Mouse (Mus musculus) CD4-positive, CD25-positive, alpha-beta regulatory T cell, adult 4 months (primary cell): ENCODE results near the gene Thumpd1. TPM values are rescaled to one million over a fixed set of nuclear protein-coding genes. Genes with fewer than 3 reads are reported as not detected.
A peak's percentile ranks its signal among the peaks of the same experiment; 100 is the strongest.
"Not testable (repeated sequence)": the region's sequence is repeated elsewhere in the genome, so short reads cannot be mapped to it uniquely, and the experiment has no call there.

Source experiments
- ATAC-seq: one replicate; pipeline ENCODE4 v1.8.0; 2017
- polyA plus RNA-seq, 2 experiments: library from polyadenylated mRNA; unstranded; fragments of 100-300 nt; shearing (Covaris generic); gene quantifications; one replicate each; pipeline ENCODE4 v1.2.1; 2017

Gene Thumpd1
- polyA plus RNA-seq, result 10 to 100 TPM; 48.8 to 55.2 TPM

- ATAC-seq, result peak; percentile 92
These were observed at the start of gene Thumpd1 for GRCm38 (mm10) chr7:119720253-119720946. Gene Thumpd1, minus strand, starts transcription at chr7:119720798.

- ATAC-seq, result no peak
These were observed 49.3 kb upstream of the Thumpd1 start for GRCm38 (mm10) chr7:119769895-119770294.

- ATAC-seq, result no peak
These were observed 46.4 kb upstream of the Thumpd1 start for GRCm38 (mm10) chr7:119766996-119767395.

- no peak for ATAC-seq
These were observed 43.8 kb upstream of the Thumpd1 start for GRCm38 (mm10) chr7:119764377-119764776.

- ATAC-seq, result no peak
These were observed 41.6 kb upstream of the Thumpd1 start for GRCm38 (mm10) chr7:119762166-119762697.

- ATAC-seq, result no peak
These were observed 39.9 kb upstream of the Thumpd1 start, which contains the start of gene Acsm3 for GRCm38 (mm10) chr7:119760527-119760951. Gene Acsm3, plus strand, starts transcription at chr7:119760923.

- no peak for ATAC-seq
These were observed 33.1 kb upstream of the Thumpd1 start for GRCm38 (mm10) chr7:119753696-119754095.

GRCm38 (mm10) chr7:119749942-119750341 is 29.3 kb upstream of the Thumpd1 start:
- no peak for ATAC-seq

GRCm38 (mm10) chr7:119748761-119749160 is 28.2 kb upstream of the Thumpd1 start:
- ATAC-seq, result no peak

GRCm38 (mm10) chr7:119745869-119746268 is 25.3 kb upstream of the Thumpd1 start:
- no peak for ATAC-seq

GRCm38 (mm10) chr7:119744321-119744720 is 23.7 kb upstream of the Thumpd1 start:
- no peak for ATAC-seq

- ATAC-seq, result not testable (repeated sequence)
These were observed 19.3 kb upstream of the Thumpd1 start for GRCm38 (mm10) chr7:119739798-119740468.

GRCm38 (mm10) chr7:119738877-119739276 is 18.3 kb upstream of the Thumpd1 start:
- no peak for ATAC-seq

- ATAC-seq, result not testable (repeated sequence)
These were observed 10.7 kb upstream of the Thumpd1 start for GRCm38 (mm10) chr7:119731262-119731661.

GRCm38 (mm10) chr7:119727621-119728020 is 7.0 kb upstream of the Thumpd1 start:
- no peak for ATAC-seq

- peak; percentile 35 for ATAC-seq
These were observed 331 bp upstream of the Thumpd1 start for GRCm38 (mm10) chr7:119720947-119721310.

GRCm38 (mm10) chr7:119714111-119714510 is 6.5 kb downstream of the Thumpd1 start:
- no peak for ATAC-seq

GRCm38 (mm10) chr7:119694926-119695325 is 25.7 kb downstream of the Thumpd1 start:
- no peak for ATAC-seq

GRCm38 (mm10) chr7:119692302-119692701 is 28.3 kb downstream of the Thumpd1 start:
- no peak for ATAC-seq

- no peak for ATAC-seq
These were observed 30.9 kb downstream of the Thumpd1 start, which contains the start of gene Acsm4 for GRCm38 (mm10) chr7:119689726-119690125. Gene Acsm4, plus strand, starts transcription at chr7:119690026.

GRCm38 (mm10) chr7:119682699-119683098 is 37.9 kb downstream of the Thumpd1 start:
- no peak for ATAC-seq

- ATAC-seq, result no peak
These were observed 40.5 kb downstream of the Thumpd1 start for GRCm38 (mm10) chr7:119680107-119680506.

- peak; percentile 47 for ATAC-seq
These were observed 47.1 kb downstream of the Thumpd1 start for GRCm38 (mm10) chr7:119673465-119673864.

GRCm38 (mm10) chr7:119670925-119671324 is 49.7 kb downstream of the Thumpd1 start:
- no peak for ATAC-seq
